Mouse (Mus musculus) embryonic facial prominence, embryonic 10.5 days (tissue): Measurements from ENCODE around the gene Prdm11. TPM values are rescaled to one million over a fixed set of nuclear protein-coding genes. Genes with fewer than 3 reads are reported as not detected.

Source experiments
- DNase-seq: peaks from one replicate; pipeline ENCODE4 v3.0.0-alpha.2; 2017; ENCODE audit warnings: low spot score
- H3K27ac ChIP-seq: fragments of 300-500 bp; sonication (generic); replicated peaks from 2 replicates; pipeline ENCODE4 v1.5.1; 2016; ENCODE audit warnings: mild to moderate bottlenecking
- H3K27me3 ChIP-seq: fragments of 300-500 bp; sonication (generic); replicated peaks from 2 replicates; pipeline ENCODE4 v1.6.1; 2016; ENCODE audit warnings: low read depth, mild to moderate bottlenecking; ENCODE audit not compliant: poor library complexity, severe bottlenecking
- H3K36me3 ChIP-seq: fragments of 300-500 bp; sonication (generic); replicated peaks from 2 replicates; pipeline ENCODE4 v1.6.1; 2016; ENCODE audit warnings: mild to moderate bottlenecking, moderate library complexity
- H3K4me1 ChIP-seq: fragments of 300-500 bp; sonication (generic); 2 replicates; pipeline ENCODE4 v1.6.1; 2016
- H3K4me3 ChIP-seq: fragments of 300-500 bp; sonication (generic); 2 replicates; pipeline ENCODE4 v1.5.1; 2016; ENCODE audit warnings: mild to moderate bottlenecking, moderate library complexity
- H3K9me3 ChIP-seq: fragments of 300-500 bp; sonication (generic); 2 replicates; pipeline ENCODE4 v1.6.1; 2016; ENCODE audit warnings: mild to moderate bottlenecking
- WGBS: fragments of 180-500 bp; shearing (Covaris S2); methylation state at CpG from one replicate; pipeline ENCODE4 v1.1.7; 2016; 5-methylcytosine and 5-hydroxymethylcytosine counted together
- polyA plus RNA-seq: library from polyadenylated mRNA; unstranded; fragments of >200 nt; fragmentation: Nextera tagmentation; extraction: Ambion mirVana; gene quantifications from 2 replicates; pipeline ENCODE4 v1.2.1, GENCODE M21; 2016

The Prdm11 gene
- polyA plus RNA-seq, 1 experiment from 2014 or later = 3.5 TPM

GRCm38 (mm10) chr2:93017151-93017550, 28.8 kb downstream of the Prdm11 start:
- DNase-seq = no peak
- Histone ChIP-seq H3K36me3 (peaks cover 18% of the 10 kb centered on the region), H3K27me3 (peaks cover 11% of the 10 kb centered on the region; the same call in 1 of the 2 replicates)

GRCm38 (mm10) chr2:93015041-93015440, 30.9 kb downstream of the Prdm11 start:
- Histone ChIP-seq H3K9me3 (no peaks in the 10 kb centered on the region), H3K4me1 (peaks cover 32% of the 10 kb centered on the region), H3K27me3 (peaks cover 11% of the 10 kb centered on the region; the same call in 1 of the 2 replicates), H3K27ac (peak overlapping the region; percentile 90), H3K36me3 (peaks cover 26% of the 10 kb centered on the region), H3K4me3 (peak overlapping the region; percentile 77)
- WGBS = 2% methylated on average over 38 of the region's 40 CpGs
- DNase-seq = peak; percentile 62

More at GRCm38 (mm10) chr2:93017151-93017550, 28.8 kb downstream of the Prdm11 start:
- H3K4me1 ChIP-seq = peaks cover 32% of the 10 kb centered on the region
- no peak overlapping the region for H3K27ac ChIP-seq
- H3K9me3 ChIP-seq = peaks cover 2% of the 10 kb centered on the region; the same call in 1 of the 2 replicates
- H3K4me3 ChIP-seq = no peak overlapping the region
- 86% methylated on average over 8 of the region's 8 CpGs for WGBS

- peaks cover 32% of the 10 kb centered on the region for H3K4me1 ChIP-seq
- peaks cover 27% of the 10 kb centered on the region for H3K36me3 ChIP-seq
- WGBS = 3% methylated on average over 50 of the region's 50 CpGs
- H3K27ac ChIP-seq = peak overlapping the region; percentile 90
- no peaks in the 10 kb centered on the region for H3K9me3 ChIP-seq
- peak; percentile 73 for DNase-seq
- peak overlapping the region; percentile 77 for H3K4me3 ChIP-seq
- peaks cover 11% of the 10 kb centered on the region; the same call in 1 of the 2 replicates for H3K27me3 ChIP-seq
These were observed 31.7 kb downstream of the Prdm11 start for GRCm38 (mm10) chr2:93014093-93014937.

- Histone ChIP-seq H3K4me1 (peaks cover 32% of the 10 kb centered on the region), H3K36me3 (peaks cover 34% of the 10 kb centered on the region), H3K9me3 (no peaks in the 10 kb centered on the region), H3K27ac (peak overlapping the region; percentile 90), H3K27me3 (peaks cover 11% of the 10 kb centered on the region; the same call in 1 of the 2 replicates), H3K4me3 (peak overlapping the region; percentile 77)
- WGBS = 54% methylated on average over 8 of the region's 8 CpGs
- DNase-seq = peak; percentile 33
These were observed 32.4 kb downstream of the Prdm11 start for GRCm38 (mm10) chr2:93013415-93014092.

- no peak for DNase-seq
- H3K27me3 ChIP-seq = peaks cover 11% of the 10 kb centered on the region; the same call in 1 of the 2 replicates
- peaks cover 40% of the 10 kb centered on the region for H3K36me3 ChIP-seq
- no peak overlapping the region for H3K27ac ChIP-seq
- no peaks in the 10 kb centered on the region for H3K9me3 ChIP-seq
- no peak overlapping the region for H3K4me3 ChIP-seq
- peaks cover 32% of the 10 kb centered on the region for H3K4me1 ChIP-seq
- WGBS = 91% methylated on average over 3 of the region's 3 CpGs
These were observed 33.0 kb downstream of the Prdm11 start for GRCm38 (mm10) chr2:93012976-93013375.

GRCm38 (mm10) chr2:93011933-93012332, 34.0 kb downstream of the Prdm11 start:
- 93% methylated on average over 9 of the region's 9 CpGs for WGBS
- Histone ChIP-seq H3K36me3 (peaks cover 44% of the 10 kb centered on the region), H3K27me3 (peaks cover 11% of the 10 kb centered on the region; the same call in 1 of the 2 replicates), H3K9me3 (no peaks in the 10 kb centered on the region), H3K4me1 (peaks cover 32% of the 10 kb centered on the region), H3K27ac (no peak overlapping the region), H3K4me3 (no peak overlapping the region)
- DNase-seq = no peak

- peaks cover 11% of the 10 kb centered on the region; the same call in 1 of the 2 replicates for H3K27me3 ChIP-seq
- peaks cover 32% of the 10 kb centered on the region for H3K4me1 ChIP-seq
- H3K9me3 ChIP-seq = no peaks in the 10 kb centered on the region
- no peak overlapping the region for H3K4me3 ChIP-seq
- no peak for DNase-seq
- no peak overlapping the region for H3K27ac ChIP-seq
- WGBS = 95% methylated on average over 5 of the region's 5 CpGs
- H3K36me3 ChIP-seq = peaks cover 44% of the 10 kb centered on the region
These were observed 34.5 kb downstream of the Prdm11 start for GRCm38 (mm10) chr2:93011465-93011864.

GRCm38 (mm10) chr2:93007967-93008685, 37.8 kb downstream of the Prdm11 start:
- Histone ChIP-seq H3K27me3 (no peaks in the 10 kb centered on the region), H3K27ac (0 out of 2 replicates have a peak overlapping the region, but pooled peaks have one; percentile 10), H3K9me3 (no peaks in the 10 kb centered on the region), H3K36me3 (peaks cover 66% of the 10 kb centered on the region), H3K4me1 (peaks cover 7% of the 10 kb centered on the region; the same call in 1 of the 2 replicates), H3K4me3 (no peak overlapping the region)
- WGBS = 96% methylated on average over 3 of the region's 3 CpGs
- DNase-seq = no peak

GRCm38 (mm10) chr2:93005028-93005427, 40.9 kb downstream of the Prdm11 start:
- no peaks in the 10 kb centered on the region for H3K9me3 ChIP-seq
- H3K27me3 ChIP-seq = no peaks in the 10 kb centered on the region
- 81% methylated on average over 4 of the region's 4 CpGs for WGBS
- H3K4me1 ChIP-seq = no peaks in the 10 kb centered on the region
- H3K27ac ChIP-seq = no peak overlapping the region
- no peak for DNase-seq
- peaks cover 53% of the 10 kb centered on the region for H3K36me3 ChIP-seq
- no peak overlapping the region for H3K4me3 ChIP-seq

- H3K27me3 ChIP-seq = no peaks in the 10 kb centered on the region
- H3K9me3 ChIP-seq = no peaks in the 10 kb centered on the region
- no peak overlapping the region for H3K4me3 ChIP-seq
- H3K27ac ChIP-seq = no peak overlapping the region
- peaks cover 25% of the 10 kb centered on the region for H3K4me1 ChIP-seq
- DNase-seq = no peak
- 91% methylated on average over 5 of the region's 5 CpGs for WGBS
- H3K36me3 ChIP-seq = peaks cover 54% of the 10 kb centered on the region
These were observed 54.0 kb downstream of the Prdm11 start for GRCm38 (mm10) chr2:92991976-92992375.

GRCm38 (mm10) chr2:92989593-92989992, 56.4 kb downstream of the Prdm11 start:
- 85% methylated on average over 9 of the region's 9 CpGs for WGBS

More at GRCm38 (mm10) chr2:92989593-92989992, 56.4 kb downstream of the Prdm11 start:
- Histone ChIP-seq H3K27ac (no peak overlapping the region), H3K27me3 (no peaks in the 10 kb centered on the region), H3K4me1 (peaks cover 40% of the 10 kb centered on the region), H3K9me3 (no peaks in the 10 kb centered on the region), H3K4me3 (no peak overlapping the region), H3K36me3 (peaks cover 69% of the 10 kb centered on the region)
- no peak for DNase-seq
